Mouse (Mus musculus) myocyte (in vitro differentiated cells): ENCODE data around the gene Cul9.

Experiments used
- MAX ChIP-seq: IDR thresholded peaks from one replicate; pipeline ENCODE4 v1.6.1; 2011; ENCODE audit warnings: low read depth, mild to moderate bottlenecking, control low read depth
- POLR2A ChIP-seq: IDR thresholded peaks from one replicate; pipeline ENCODE4 v1.6.1; 2011; ENCODE audit warnings: low read depth, mild to moderate bottlenecking, control low read depth, moderate library complexity; ENCODE audit not compliant: insufficient read length
- TCF12 ChIP-seq: IDR thresholded peaks from one replicate; pipeline ENCODE4 v1.6.1; 2011; ENCODE audit warnings: mild to moderate bottlenecking, control low read depth; ENCODE audit not compliant: poor library complexity, insufficient read depth, severe bottlenecking

GRCm38 (mm10) chr17:46574535-46574934 is 28.3 kb upstream of the Cul9 start:
- TF ChIP-seq POLR2A: no peak
- no peak for TF ChIP-seq TCF12
- TF ChIP-seq MAX: no peak
